Mouse (Mus musculus) cortical plate, adult 2 months (tissue): ENCODE measurements around the gene Tenm4.

Experiments
- CTCF ChIP-seq: fragments of 200-500 bp; IDR thresholded peaks from 2 replicates; pipeline ENCODE4 v1.5.1; 2011; ENCODE audit warnings: mild to moderate bottlenecking, control low read depth, low read length; ENCODE audit not compliant: insufficient read depth; ENCODE audit errors: extremely low read depth
- POLR2A ChIP-seq: fragments of 200-500 bp; IDR thresholded peaks from 2 replicates; pipeline ENCODE4 v1.6.1; 2011; ENCODE audit warnings: mild to moderate bottlenecking, low read length, control low read depth; ENCODE audit not compliant: insufficient read depth; ENCODE audit errors: extremely low read depth

DNA sequence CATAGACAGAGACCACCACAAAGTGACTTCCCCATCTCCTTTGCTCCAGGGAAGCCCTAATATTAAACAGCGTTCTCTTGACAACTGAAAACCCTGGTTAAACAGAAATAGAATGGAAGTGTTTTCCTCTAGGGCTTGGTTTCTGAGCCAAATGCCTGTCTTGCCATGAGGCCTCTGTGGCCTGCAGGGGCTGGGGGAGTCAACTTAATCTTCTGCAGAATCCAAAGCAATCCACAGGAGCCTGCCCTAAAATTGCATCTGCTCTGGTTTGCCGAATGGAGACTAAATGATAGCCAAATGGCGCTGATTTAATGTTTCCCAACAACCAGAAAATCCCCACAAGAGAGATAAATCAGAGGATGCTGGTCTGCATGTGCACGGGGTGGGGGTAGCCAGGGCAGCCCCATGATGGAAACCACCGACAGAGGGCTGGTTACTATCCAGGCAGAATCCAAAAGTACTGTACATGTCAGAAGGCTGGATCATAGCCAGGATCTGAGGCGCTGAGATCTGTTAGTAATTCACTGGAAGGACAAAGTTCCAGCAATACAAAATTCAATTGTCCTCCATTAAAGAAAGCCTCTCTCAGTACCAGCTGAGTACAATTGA is 663.7 kb downstream of the Tenm4 start:
- no peak for TF ChIP-seq CTCF
- TF ChIP-seq POLR2A: no peak
